Mouse (Mus musculus): ENCODE results near the gene Nek7. TPM values are rescaled to one million over a fixed set of nuclear protein-coding genes. Genes with fewer than 3 reads are reported as not detected.

The Nek7 gene
- polyA plus RNA-seq, 1 experiment from 2014 or later, result 20.6 TPM

GRCm38 (mm10) chr1:138579822-138580492 is 40.0 kb downstream of the Nek7 start:
- WGBS, result 82% methylated on average over 11 of the region's 11 CpGs
- Histone ChIP-seq H3K4me3 (no peak overlapping the region), H3K9me3 (no peaks in the 10 kb centered on the region), H3K4me1 (peaks cover 7% of the 10 kb centered on the region), H3K36me3 (replicated peaks) (no peaks in the 10 kb centered on the region; the same call in 1 of the 2 replicates), H3K27ac (no peak overlapping the region), H3K27me3 (ENCODE audit: poor library complexity, severe bottlenecking) (no peaks in the 10 kb centered on the region)
- DNase-seq (ENCODE audit: extremely low spot score, low spot score), result no peak

GRCm38 (mm10) chr1:138579207-138579606 is 40.7 kb downstream of the Nek7 start:
- no peak for DNase-seq (ENCODE audit: extremely low spot score, low spot score)
- Histone ChIP-seq H3K4me1 (peaks cover 7% of the 10 kb centered on the region), H3K27ac (no peak overlapping the region), H3K27me3 (ENCODE audit: poor library complexity, severe bottlenecking) (no peaks in the 10 kb centered on the region), H3K9me3 (no peaks in the 10 kb centered on the region), H3K4me3 (no peak overlapping the region), H3K36me3 (replicated peaks) (no peaks in the 10 kb centered on the region)
- 94% methylated on average over 7 of the region's 7 CpGs for WGBS

GRCm38 (mm10) chr1:138576803-138577202 is 43.1 kb downstream of the Nek7 start:
- DNase-seq (ENCODE audit: extremely low spot score, low spot score), result no peak
- 87% methylated on average over 7 of the region's 7 CpGs for WGBS

GRCm38 (mm10) chr1:138576066-138576697 is 43.8 kb downstream of the Nek7 start:
- no peaks in the 10 kb centered on the region for H3K9me3 ChIP-seq
- WGBS, result 95% methylated on average over 8 of the region's 8 CpGs
- no peaks in the 10 kb centered on the region for H3K27me3 ChIP-seq (ENCODE audit: poor library complexity, severe bottlenecking)
- no peak overlapping the region for H3K4me3 ChIP-seq
- no peak for DNase-seq (ENCODE audit: extremely low spot score, low spot score)
- peaks cover 18% of the 10 kb centered on the region for H3K4me1 ChIP-seq
- no peak overlapping the region for H3K27ac ChIP-seq
- no peaks in the 10 kb centered on the region for H3K36me3 ChIP-seq (replicated peaks)

More at GRCm38 (mm10) chr1:138576803-138577202, 43.1 kb downstream of the Nek7 start:
- no peaks in the 10 kb centered on the region for H3K36me3 ChIP-seq (replicated peaks)
- peaks cover 12% of the 10 kb centered on the region for H3K4me1 ChIP-seq
- no peaks in the 10 kb centered on the region for H3K27me3 ChIP-seq (ENCODE audit: poor library complexity, severe bottlenecking)
- H3K4me3 ChIP-seq, result no peak overlapping the region
- H3K9me3 ChIP-seq, result no peaks in the 10 kb centered on the region
- no peak overlapping the region for H3K27ac ChIP-seq

GRCm38 (mm10) chr1:138575629-138576028 is 44.3 kb downstream of the Nek7 start:
- Histone ChIP-seq H3K27me3 (ENCODE audit: poor library complexity, severe bottlenecking) (no peaks in the 10 kb centered on the region), H3K9me3 (no peaks in the 10 kb centered on the region), H3K27ac (no peak overlapping the region), H3K4me3 (no peak overlapping the region), H3K36me3 (replicated peaks) (no peaks in the 10 kb centered on the region), H3K4me1 (peaks cover 20% of the 10 kb centered on the region)
- no peak for DNase-seq (ENCODE audit: extremely low spot score, low spot score)
- 88% methylated on average over 2 of the region's 2 CpGs for WGBS

- H3K36me3 ChIP-seq (replicated peaks), result no peaks in the 10 kb centered on the region
- 43% methylated on average over 22 of the region's 22 CpGs for WGBS
Observed at GRCm38 (mm10) chr1:138571565-138572361, 48.2 kb downstream of the Nek7 start.

GRCm38 (mm10) chr1:138571038-138571441 is 48.9 kb downstream of the Nek7 start:
- Histone ChIP-seq H3K4me3 (no peak overlapping the region), H3K36me3 (replicated peaks) (no peaks in the 10 kb centered on the region), H3K4me1 (peaks cover 13% of the 10 kb centered on the region), H3K27ac (no peak overlapping the region), H3K27me3 (ENCODE audit: poor library complexity, severe bottlenecking) (no peaks in the 10 kb centered on the region), H3K9me3 (no peaks in the 10 kb centered on the region)
- no peak for DNase-seq (ENCODE audit: extremely low spot score, low spot score)
- 91% methylated on average over 2 of the region's 2 CpGs for WGBS

More at GRCm38 (mm10) chr1:138571565-138572361, 48.2 kb downstream of the Nek7 start:
- Histone ChIP-seq H3K9me3 (no peaks in the 10 kb centered on the region), H3K27ac (peak overlapping the region; percentile 32), H3K4me3 (no peak overlapping the region), H3K4me1 (peaks cover 14% of the 10 kb centered on the region), H3K27me3 (ENCODE audit: poor library complexity, severe bottlenecking) (no peaks in the 10 kb centered on the region)
- DNase-seq (ENCODE audit: extremely low spot score, low spot score), result no peak

GRCm38 (mm10) chr1:138568434-138569232 is 51.3 kb downstream of the Nek7 start:
- 88% methylated on average over 6 of the region's 6 CpGs for WGBS
- Histone ChIP-seq H3K27ac (no peak overlapping the region), H3K36me3 (replicated peaks) (no peaks in the 10 kb centered on the region), H3K27me3 (ENCODE audit: poor library complexity, severe bottlenecking) (no peaks in the 10 kb centered on the region), H3K9me3 (no peaks in the 10 kb centered on the region), H3K4me1 (peaks cover 13% of the 10 kb centered on the region), H3K4me3 (no peak overlapping the region)
- no peak for DNase-seq (ENCODE audit: extremely low spot score, low spot score)

- H3K27ac ChIP-seq, result no peak overlapping the region
- WGBS, result 93% methylated on average over 9 of the region's 9 CpGs
- no peaks in the 10 kb centered on the region for H3K9me3 ChIP-seq
- no peak overlapping the region for H3K4me3 ChIP-seq
- H3K36me3 ChIP-seq (replicated peaks), result no peaks in the 10 kb centered on the region
- H3K27me3 ChIP-seq (ENCODE audit: poor library complexity, severe bottlenecking), result no peaks in the 10 kb centered on the region
- peaks cover 13% of the 10 kb centered on the region for H3K4me1 ChIP-seq
- DNase-seq (ENCODE audit: extremely low spot score, low spot score), result no peak
Observed at GRCm38 (mm10) chr1:138567946-138568345, 52.0 kb downstream of the Nek7 start.

- H3K27ac ChIP-seq, result no peak overlapping the region
- H3K4me1 ChIP-seq, result peaks cover 4% of the 10 kb centered on the region
- no peaks in the 10 kb centered on the region for H3K9me3 ChIP-seq
- 0 out of 2 replicates have a peak, but pooled peaks cover 5% of the 10 kb centered on the region for H3K36me3 ChIP-seq (replicated peaks)
- no peak for DNase-seq (ENCODE audit: extremely low spot score, low spot score)
- no peak overlapping the region for H3K4me3 ChIP-seq
- 84% methylated on average over 6 of the region's 6 CpGs for WGBS
- H3K27me3 ChIP-seq (ENCODE audit: poor library complexity, severe bottlenecking), result no peaks in the 10 kb centered on the region
Observed at GRCm38 (mm10) chr1:138564677-138565076, 55.3 kb downstream of the Nek7 start.

GRCm38 (mm10) chr1:138560733-138561132 is 59.2 kb downstream of the Nek7 start:
- no peak overlapping the region for H3K27ac ChIP-seq
- H3K9me3 ChIP-seq, result no peaks in the 10 kb centered on the region
- H3K4me1 ChIP-seq, result peaks cover 11% of the 10 kb centered on the region
- no peaks in the 10 kb centered on the region for H3K27me3 ChIP-seq (ENCODE audit: poor library complexity, severe bottlenecking)
- 0 out of 2 replicates have a peak, but pooled peaks cover 5% of the 10 kb centered on the region for H3K36me3 ChIP-seq (replicated peaks)
- no peak overlapping the region for H3K4me3 ChIP-seq
- 95% methylated on average over 12 of the region's 12 CpGs for WGBS
- DNase-seq (ENCODE audit: extremely low spot score, low spot score), result no peak

Data from forebrain, embryonic 10.5 days (tissue).